Mouse (Mus musculus): ENCODE results near the gene Hcn1. TPM values are rescaled to one million over a fixed set of nuclear protein-coding genes. Genes with fewer than 3 reads are reported as not detected.

Hcn1 gene
- polyA plus RNA-seq, 1 experiment from 2014 or later: 0.07 TPM

- no peaks in the 10 kb centered on the region for H3K27me3 ChIP-seq (ENCODE audit: insufficient read depth, poor library complexity, severe bottlenecking)
- H3K27ac ChIP-seq: no peak overlapping the region
- H3K4me3 ChIP-seq: no peak overlapping the region
- no peaks in the 10 kb centered on the region for H3K36me3 ChIP-seq
- H3K4me1 ChIP-seq (replicated peaks): no peaks in the 10 kb centered on the region
- DNase-seq (ENCODE audit: low spot score): no peak
- no peaks in the 10 kb centered on the region for H3K9me3 ChIP-seq
Observed at GRCm38 (mm10) chr13:117842366-117842765, 240.2 kb downstream of the Hcn1 start.

- Histone ChIP-seq H3K36me3 (no peaks in the 10 kb centered on the region), H3K27ac (no peak overlapping the region), H3K27me3 (ENCODE audit: insufficient read depth, poor library complexity, severe bottlenecking) (no peaks in the 10 kb centered on the region), H3K4me1 (replicated peaks) (no peaks in the 10 kb centered on the region), H3K9me3 (no peaks in the 10 kb centered on the region), H3K4me3 (no peak overlapping the region)
- no peak for DNase-seq (ENCODE audit: low spot score)
- WGBS: 92% methylated on average over 2 of the region's 2 CpGs
Observed at GRCm38 (mm10) chr13:117847290-117847689, 245.2 kb downstream of the Hcn1 start.

DNA sequence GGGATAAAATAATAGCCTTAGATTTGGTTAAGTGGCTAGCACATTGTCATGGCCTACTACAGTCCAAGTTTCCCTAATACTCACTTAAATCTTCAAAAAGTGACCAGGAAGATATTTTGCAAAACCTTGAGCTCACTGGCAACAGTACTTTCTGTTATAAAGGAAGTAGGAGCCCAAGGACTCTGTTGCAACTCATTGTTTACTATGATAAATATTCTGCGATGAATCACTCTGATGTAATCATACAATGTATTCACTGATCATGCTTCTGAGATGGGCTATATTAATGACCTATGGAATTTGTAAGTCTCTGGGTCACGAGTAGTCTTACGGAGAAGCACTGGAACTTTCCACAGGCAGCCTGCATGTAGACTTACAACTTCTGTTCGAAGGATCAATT lies 246.6 kb downstream of the Hcn1 start:
- Histone ChIP-seq H3K4me3 (no peak overlapping the region), H3K27me3 (ENCODE audit: insufficient read depth, poor library complexity, severe bottlenecking) (no peaks in the 10 kb centered on the region), H3K27ac (no peak overlapping the region), H3K36me3 (no peaks in the 10 kb centered on the region), H3K4me1 (replicated peaks) (no peaks in the 10 kb centered on the region), H3K9me3 (no peaks in the 10 kb centered on the region)
- no peak for DNase-seq (ENCODE audit: low spot score)
- WGBS: 93% methylated on average over 4 of the region's 4 CpGs

- H3K9me3 ChIP-seq: no peaks in the 10 kb centered on the region
- no peak for DNase-seq (ENCODE audit: low spot score)
- H3K36me3 ChIP-seq: no peaks in the 10 kb centered on the region
- H3K4me1 ChIP-seq (replicated peaks): no peaks in the 10 kb centered on the region
- no peak overlapping the region for H3K27ac ChIP-seq
- 85% methylated on average over 6 of the region's 6 CpGs for WGBS
- no peak overlapping the region for H3K4me3 ChIP-seq
- no peaks in the 10 kb centered on the region for H3K27me3 ChIP-seq (ENCODE audit: insufficient read depth, poor library complexity, severe bottlenecking)
Observed at GRCm38 (mm10) chr13:117851954-117852710, 250.0 kb downstream of the Hcn1 start.

DNA sequence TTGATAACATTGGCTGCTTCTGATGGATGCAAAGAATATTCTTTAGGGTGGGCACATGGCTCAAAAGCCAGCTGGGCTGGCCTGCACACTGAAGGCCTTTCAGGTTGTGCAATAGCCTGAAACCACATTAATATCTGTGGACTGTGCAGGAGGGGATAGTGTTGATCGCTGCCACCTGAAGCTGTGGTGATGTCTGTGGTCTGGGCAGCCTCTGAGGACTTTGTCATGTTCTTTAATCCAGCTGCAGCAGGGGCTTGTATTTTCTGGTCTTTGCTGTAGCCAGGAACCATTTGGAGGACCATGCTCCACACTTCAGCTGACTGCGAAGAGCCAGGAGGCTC lies 250.6 kb downstream of the Hcn1 start:
- Histone ChIP-seq H3K9me3 (no peaks in the 10 kb centered on the region), H3K4me1 (replicated peaks) (no peaks in the 10 kb centered on the region), H3K4me3 (no peak overlapping the region), H3K27ac (no peak overlapping the region), H3K27me3 (ENCODE audit: insufficient read depth, poor library complexity, severe bottlenecking) (no peaks in the 10 kb centered on the region), H3K36me3 (no peaks in the 10 kb centered on the region)
- no peak for DNase-seq (ENCODE audit: low spot score)
- WGBS: 89% methylated on average over 2 of the region's 2 CpGs

DNA sequence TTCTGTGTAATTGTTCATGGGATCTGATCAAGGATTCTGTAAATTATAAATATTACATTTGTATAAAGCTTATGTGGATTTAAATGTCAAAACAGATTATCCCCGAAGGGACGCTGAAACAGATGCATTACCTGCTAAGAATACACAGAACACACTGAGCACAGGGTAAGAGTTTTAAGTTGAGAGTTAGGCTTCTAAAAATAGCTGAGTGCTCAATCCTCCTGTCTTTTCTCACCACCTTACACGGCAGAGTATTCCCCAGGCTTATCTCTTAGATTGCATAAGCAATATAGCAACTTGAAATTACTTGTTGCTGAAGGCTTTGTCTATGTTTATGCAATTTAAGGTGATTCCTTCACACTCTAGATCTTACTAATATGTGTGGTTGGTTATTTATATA lies 256.3 kb downstream of the Hcn1 start:
- Histone ChIP-seq H3K4me1 (replicated peaks) (no peaks in the 10 kb centered on the region), H3K27me3 (ENCODE audit: insufficient read depth, poor library complexity, severe bottlenecking) (no peaks in the 10 kb centered on the region), H3K4me3 (no peak overlapping the region), H3K9me3 (no peaks in the 10 kb centered on the region), H3K27ac (no peak overlapping the region), H3K36me3 (no peaks in the 10 kb centered on the region)
- no peak for DNase-seq (ENCODE audit: low spot score)
- 86% methylated on average over 3 of the region's 3 CpGs for WGBS

DNA sequence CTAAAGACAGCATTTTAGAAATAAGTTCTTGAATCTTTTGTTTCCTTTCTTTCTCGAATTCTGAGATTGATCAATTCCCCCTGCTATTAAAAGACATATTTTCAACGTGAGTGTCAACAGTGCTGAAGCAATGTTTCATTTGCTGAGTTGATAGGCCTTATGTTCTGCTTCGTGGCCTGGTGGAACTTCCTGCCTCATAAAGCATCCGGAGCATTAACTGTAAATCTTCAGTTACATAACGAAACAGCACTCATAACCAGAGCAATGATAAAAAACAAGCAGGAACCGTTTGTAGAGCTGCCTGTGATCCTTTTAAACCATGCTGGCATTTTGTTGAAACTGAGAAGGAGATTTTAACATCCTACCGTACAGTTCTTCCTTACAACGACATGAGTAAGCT lies 275.7 kb downstream of the Hcn1 start:
- no peaks in the 10 kb centered on the region for H3K4me1 ChIP-seq (replicated peaks)
- DNase-seq (ENCODE audit: low spot score): no peak
- no peak overlapping the region for H3K4me3 ChIP-seq
- 83% methylated on average over 8 of the region's 8 CpGs for WGBS
- H3K27me3 ChIP-seq (ENCODE audit: insufficient read depth, poor library complexity, severe bottlenecking): no peaks in the 10 kb centered on the region
- H3K27ac ChIP-seq: no peak overlapping the region
- no peaks in the 10 kb centered on the region for H3K9me3 ChIP-seq
- no peaks in the 10 kb centered on the region for H3K36me3 ChIP-seq

GRCm38 (mm10) chr13:117880471-117881225 lies 278.5 kb downstream of the Hcn1 start:
- Histone ChIP-seq H3K4me3 (no peak overlapping the region), H3K27me3 (ENCODE audit: insufficient read depth, poor library complexity, severe bottlenecking) (no peaks in the 10 kb centered on the region), H3K27ac (no peak overlapping the region), H3K36me3 (no peaks in the 10 kb centered on the region), H3K9me3 (no peaks in the 10 kb centered on the region), H3K4me1 (replicated peaks) (no peaks in the 10 kb centered on the region)
- 83% methylated on average over 4 of the region's 4 CpGs for WGBS
- DNase-seq (ENCODE audit: low spot score): no peak

- H3K4me3 ChIP-seq: no peak overlapping the region
- no peaks in the 10 kb centered on the region for H3K27me3 ChIP-seq (ENCODE audit: insufficient read depth, poor library complexity, severe bottlenecking)
- no peaks in the 10 kb centered on the region for H3K9me3 ChIP-seq
- no peaks in the 10 kb centered on the region for H3K4me1 ChIP-seq (replicated peaks)
- H3K36me3 ChIP-seq: no peaks in the 10 kb centered on the region
- no peak for DNase-seq (ENCODE audit: low spot score)
- WGBS: 81% methylated on average over 5 of the region's 5 CpGs
- no peak overlapping the region for H3K27ac ChIP-seq
Observed at GRCm38 (mm10) chr13:117892076-117892475, 290.0 kb downstream of the Hcn1 start.

- H3K9me3 ChIP-seq: no peaks in the 10 kb centered on the region
- no peak overlapping the region for H3K27ac ChIP-seq
- WGBS: 87% methylated on average over 2 of the region's 2 CpGs
- H3K36me3 ChIP-seq: no peaks in the 10 kb centered on the region
- no peaks in the 10 kb centered on the region for H3K27me3 ChIP-seq (ENCODE audit: insufficient read depth, poor library complexity, severe bottlenecking)
- no peak overlapping the region for H3K4me3 ChIP-seq
- H3K4me1 ChIP-seq (replicated peaks): no peaks in the 10 kb centered on the region
- no peak for DNase-seq (ENCODE audit: low spot score)
Observed at GRCm38 (mm10) chr13:117898052-117898451, 295.9 kb downstream of the Hcn1 start.

DNA sequence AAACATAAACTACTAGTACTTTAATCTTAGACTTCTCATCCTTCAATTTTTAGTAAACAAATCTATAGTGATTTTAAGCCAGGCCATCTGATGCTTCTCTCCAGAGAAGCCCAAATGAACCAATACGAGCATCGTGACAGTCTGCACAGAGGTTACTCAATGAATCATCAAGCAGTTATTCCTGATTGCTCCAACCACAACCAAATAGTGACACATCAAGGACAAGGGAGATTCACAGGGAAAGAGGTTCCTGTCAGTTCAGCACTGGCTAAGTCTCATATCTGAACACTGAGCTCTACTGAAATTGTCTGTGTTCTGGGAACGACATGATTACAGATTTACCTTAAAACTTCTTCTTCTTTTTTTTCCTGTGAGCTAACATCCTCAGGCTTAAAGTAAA lies 305.7 kb downstream of the Hcn1 start:
- 94% methylated on average over 3 of the region's 3 CpGs for WGBS
- no peak for DNase-seq (ENCODE audit: low spot score)

GRCm38 (mm10) chr13:117929734-117930133 lies 327.6 kb downstream of the Hcn1 start:
- Histone ChIP-seq H3K36me3 (no peaks in the 10 kb centered on the region), H3K4me3 (no peak overlapping the region), H3K9me3 (no peaks in the 10 kb centered on the region), H3K27ac (no peak overlapping the region), H3K27me3 (ENCODE audit: insufficient read depth, poor library complexity, severe bottlenecking) (no peaks in the 10 kb centered on the region), H3K4me1 (replicated peaks) (no peaks in the 10 kb centered on the region)
- WGBS: 87% methylated on average over 4 of the region's 4 CpGs
- no peak for DNase-seq (ENCODE audit: low spot score)

More for the DNA sequence above, 305.7 kb downstream of the Hcn1 start:
- Histone ChIP-seq H3K36me3 (no peaks in the 10 kb centered on the region), H3K9me3 (no peaks in the 10 kb centered on the region), H3K4me3 (no peak overlapping the region), H3K4me1 (replicated peaks) (no peaks in the 10 kb centered on the region), H3K27me3 (ENCODE audit: insufficient read depth, poor library complexity, severe bottlenecking) (no peaks in the 10 kb centered on the region), H3K27ac (no peak overlapping the region)

GRCm38 (mm10) chr13:117931746-117932145 lies 329.6 kb downstream of the Hcn1 start:
- DNase-seq (ENCODE audit: low spot score): no peak
- no peaks in the 10 kb centered on the region for H3K9me3 ChIP-seq
- H3K4me1 ChIP-seq (replicated peaks): no peaks in the 10 kb centered on the region
- no peak overlapping the region for H3K4me3 ChIP-seq
- 86% methylated on average over 2 of the region's 2 CpGs for WGBS
- no peaks in the 10 kb centered on the region for H3K27me3 ChIP-seq (ENCODE audit: insufficient read depth, poor library complexity, severe bottlenecking)
- H3K36me3 ChIP-seq: no peaks in the 10 kb centered on the region
- no peak overlapping the region for H3K27ac ChIP-seq
